Mouse (Mus musculus) gonadal fat pad, adult 2 months (tissue): ENCODE measurements around the gene Endog. TPM values are rescaled to one million over a fixed set of nuclear protein-coding genes. Genes with fewer than 3 reads are reported as not detected.

Experiments used
- DNase-seq: peaks from one replicate; pipeline ENCODE4 v3.0.0-alpha.2; 2012; ENCODE audit warnings: low read depth
- polyA plus RNA-seq: library from polyadenylated mRNA; depleted of rRNA; stranded (reverse); fragments of >200 nt; gene quantifications from 2 replicates; pipeline ENCODE4 v1.2.3, GENCODE M21; 2012; rRNA removed

Gene Endog
- polyA plus RNA-seq, 1 experiment = 40.8 TPM

- no peak for DNase-seq
These were observed 40.3 kb downstream of the Endog start for GRCm38 (mm10) chr2:30211408-30212168.

- DNase-seq = no peak
These were observed 40.9 kb downstream of the Endog start for GRCm38 (mm10) chr2:30212169-30212545.

GRCm38 (mm10) chr2:30212951-30213350, 41.7 kb downstream of the Endog start:
- DNase-seq = no peak

- no peak for DNase-seq
These were observed 43.5 kb downstream of the Endog start for GRCm38 (mm10) chr2:30214745-30215144.

GRCm38 (mm10) chr2:30215493-30215892, 44.2 kb downstream of the Endog start:
- DNase-seq = no peak

- DNase-seq = peak; percentile 94
These were observed 45.0 kb downstream of the Endog start for GRCm38 (mm10) chr2:30216293-30216692.

Other genes with a start within 250 kb of the Endog start
- gene Gle1, start 236.1 kb upstream of the Endog start, polyA plus RNA-seq = 19.3 and 24.5 TPM in 2 replicates
- 150 and 210 TPM in 2 replicates for gene Sptan1, start 205.9 kb upstream of the Endog start, polyA plus RNA-seq
- gene Wdr34, start 122.6 kb upstream of the Endog start, polyA plus RNA-seq = 37.6 and 45.3 TPM in 2 replicates
- gene Set, start 114.1 kb upstream of the Endog start, polyA plus RNA-seq = 28.5 and 37.2 TPM in 2 replicates
- gene Pkn3, start 93.8 kb upstream of the Endog start, polyA plus RNA-seq = 9.1 and 12.3 TPM in 2 replicates
- gene Zdhhc12, start 77.8 kb upstream of the Endog start, polyA plus RNA-seq = 56.4 and 66.5 TPM in 2 replicates
- gene Zer1, start 46.9 kb upstream of the Endog start, polyA plus RNA-seq = 58.1 TPM in 2 replicates
- gene Tbc1d13, start 37.7 kb upstream of the Endog start, polyA plus RNA-seq = 47.7 and 59.5 TPM in 2 replicates
- gene Spout1, start 7.0 kb downstream of the Endog start, polyA plus RNA-seq = 24.3 and 27.3 TPM in 2 replicates
- gene Kyat1, start 34.4 kb downstream of the Endog start, polyA plus RNA-seq = 83.0 and 87.2 TPM in 2 replicates
- 28.4 and 29.3 TPM in 2 replicates for gene Lrrc8a, start 66.2 kb downstream of the Endog start, polyA plus RNA-seq
- gene Gm28035, start 69.1 kb downstream of the Endog start, polyA plus RNA-seq = 9.6 and 11.8 TPM in 2 replicates
- gene Phyhd1, start 94.7 kb downstream of the Endog start, polyA plus RNA-seq = 51.9 and 62.7 TPM in 2 replicates
- not detected in 2 replicates for gene Gm28038, start 109.5 kb downstream of the Endog start, polyA plus RNA-seq
- gene Dolk, start 114.8 kb downstream of the Endog start, polyA plus RNA-seq = 48.2 and 83.0 TPM in 2 replicates
- 28.9 and 30.4 TPM in 2 replicates for gene Nup188, start 114.9 kb downstream of the Endog start, polyA plus RNA-seq
- gene Sh3glb2, start 187.8 kb downstream of the Endog start, polyA plus RNA-seq = 284 and 342 TPM in 2 replicates
- gene Miga2, start 192.7 kb downstream of the Endog start, polyA plus RNA-seq = 49.5 and 66.9 TPM in 2 replicates
- 42.7 and 51.6 TPM in 2 replicates for gene Dolpp1, start 220.8 kb downstream of the Endog start, polyA plus RNA-seq
- 112 and 133 TPM in 2 replicates for gene Crat, start 244.3 kb downstream of the Endog start, polyA plus RNA-seq
- gene Ptpa, start 244.5 kb downstream of the Endog start, polyA plus RNA-seq = 176 and 210 TPM in 2 replicates